Mouse (Mus musculus) lung, adult 2 months (tissue): ENCODE results near the gene Slc25a38.

Source experiments
- CTCF ChIP-seq: fragments of 200-500 bp; IDR thresholded peaks from 2 replicates; pipeline ENCODE4 v1.5.1; 2011; ENCODE audit warnings: mild to moderate bottlenecking, low read length, control low read depth; ENCODE audit not compliant: insufficient read depth
- POLR2A ChIP-seq: fragments of 200-500 bp; IDR thresholded peaks from 2 replicates; pipeline ENCODE4 v1.6.1; 2011; ENCODE audit warnings: low read depth, mild to moderate bottlenecking, control low read depth, low read length, borderline replicate concordance; ENCODE audit errors: extremely low read depth

- TF ChIP-seq CTCF (no peak), POLR2A (no peak)
Observed at GRCm38 (mm10) chr9:120078241-120078640, 31.9 kb upstream of the Slc25a38 start.
